Mouse (Mus musculus) adrenal gland, adult 2 months (tissue): ENCODE data around the gene Dpf3. TPM values are rescaled to one million over a fixed set of nuclear protein-coding genes. Genes with fewer than 3 reads are reported as not detected.
A peak's percentile ranks its signal among the peaks of the same experiment; 100 is the strongest.

ENCODE experiments used
- DNase-seq: peaks from one replicate; pipeline ENCODE4 v3.0.0; 2021
- polyA plus RNA-seq: library from polyadenylated mRNA; depleted of rRNA; stranded (reverse); fragments of >200 nt; gene quantifications from 2 replicates; pipeline ENCODE4 v1.2.3, GENCODE M21; 2012
- total RNA-seq, 2 experiments: library from RNA; stranded (reverse); gene quantifications; 2 replicates each; pipeline ENCODE4 v1.2.3; 2021

Dpf3 gene
- total and polyA plus RNA-seq, 3 experiments: 6.6 to 8.6 (median 7.6) TPM

DNA sequence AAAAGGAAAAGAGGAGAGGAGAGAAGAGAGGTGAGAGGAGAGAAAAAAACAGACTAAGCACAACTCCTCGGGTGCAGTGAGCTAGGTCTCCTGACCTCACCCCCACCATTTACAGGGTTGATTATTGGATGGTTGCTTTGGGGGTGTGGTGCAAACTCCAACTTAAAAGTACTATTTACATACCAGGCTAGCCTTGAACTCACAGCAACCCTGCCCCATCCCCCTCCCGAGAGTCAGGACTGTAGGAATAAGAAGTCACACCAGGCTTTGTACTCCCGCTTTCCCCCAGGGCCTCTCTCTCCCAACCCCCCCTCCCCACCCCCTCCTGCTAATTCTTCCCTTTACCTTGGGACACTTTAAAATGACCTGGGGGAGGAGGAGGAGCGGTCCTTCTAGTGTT is 8.8 kb upstream of the Dpf3 start:
- DNase-seq: no peak

DNA sequence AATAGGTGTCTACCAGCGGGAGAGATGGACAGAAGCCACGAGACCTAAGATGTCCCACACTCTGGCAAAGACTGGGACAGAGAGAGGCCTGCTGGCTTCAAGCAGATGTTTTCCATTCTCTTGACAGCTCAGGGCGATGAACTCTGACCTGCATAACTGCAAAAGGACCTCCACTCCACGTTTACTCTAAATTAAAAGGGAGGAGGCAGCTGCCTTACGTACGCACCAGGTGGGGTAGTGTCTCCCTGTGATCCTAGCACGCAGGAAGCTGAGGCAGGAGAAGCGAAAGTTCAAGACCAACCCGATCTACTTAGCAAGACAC is 8.4 kb upstream of the Dpf3 start:
- no peak for DNase-seq

DNA sequence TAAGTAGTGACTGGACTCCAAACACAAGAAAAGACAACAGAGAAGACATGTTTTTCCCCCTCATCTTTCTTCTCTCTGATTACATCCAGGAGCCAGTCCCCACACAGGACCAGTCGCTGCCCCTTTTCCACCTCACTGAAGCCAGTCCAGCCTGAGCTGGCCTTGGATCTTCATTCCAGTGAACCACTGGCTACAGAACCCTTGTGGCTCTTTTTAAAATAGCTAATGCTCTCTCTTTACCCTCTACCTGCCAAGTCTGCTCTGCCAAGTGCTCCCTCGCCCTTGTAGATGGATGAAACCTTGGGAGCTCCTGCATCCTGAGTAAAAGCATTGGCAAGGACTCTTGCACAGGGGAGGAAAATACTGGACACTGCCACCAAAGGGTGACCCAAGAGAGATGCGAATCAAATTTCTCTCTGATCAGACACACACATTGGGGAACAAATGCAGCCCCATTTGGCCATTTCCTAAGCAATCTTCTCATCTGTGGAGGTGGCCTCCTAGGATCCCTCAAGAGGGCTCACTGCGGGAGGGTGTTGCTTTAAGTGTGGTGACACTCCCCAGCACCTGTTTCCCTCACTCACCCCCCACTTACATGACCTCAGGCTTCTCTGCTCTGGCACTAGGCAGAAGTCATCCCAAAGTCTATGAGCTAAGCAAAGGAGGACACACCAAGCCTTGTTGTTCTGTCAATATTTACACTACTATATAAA is 7.9 kb upstream of the Dpf3 start:
- peak; percentile 12 for DNase-seq

DNA sequence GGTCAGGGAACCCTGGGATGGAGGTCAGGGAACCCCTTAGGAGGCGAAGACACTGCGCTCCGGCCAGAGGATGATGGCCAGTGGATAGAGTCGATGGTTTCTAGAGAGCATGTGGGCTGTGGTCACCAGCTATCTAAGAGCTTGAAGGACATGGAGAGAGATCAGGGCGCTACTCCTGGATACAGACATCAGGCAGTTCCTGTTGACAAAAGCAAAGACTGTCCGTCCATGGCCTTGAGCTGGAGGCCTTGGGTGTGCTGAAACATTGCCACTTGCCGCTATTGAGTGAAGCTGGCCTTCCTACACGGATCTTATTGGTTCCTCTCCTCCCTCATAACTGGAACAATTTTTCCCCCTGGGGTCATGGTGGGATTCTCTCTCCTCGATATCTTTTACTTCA is 6.7 kb upstream of the Dpf3 start:
- DNase-seq: peak; percentile 65

DNA sequence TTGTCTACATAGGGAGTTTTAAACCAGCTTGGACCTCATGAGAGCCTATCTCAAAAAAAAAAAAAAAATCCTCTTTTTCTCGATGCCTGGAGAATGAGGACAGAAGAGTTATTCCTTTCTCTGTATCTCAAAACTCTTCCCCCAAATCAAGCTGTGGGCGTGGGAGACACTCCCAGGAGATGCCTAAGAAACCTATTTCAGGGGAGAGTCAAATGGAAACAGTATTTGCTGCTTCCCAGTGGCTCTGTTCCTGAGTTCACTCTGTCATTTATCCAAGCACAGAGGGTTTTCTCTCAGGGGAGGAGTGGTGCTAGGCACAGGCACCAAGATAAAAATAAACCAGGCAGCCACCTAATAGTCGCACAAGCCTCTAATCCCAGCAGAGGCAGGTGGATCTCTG is 5.3 kb upstream of the Dpf3 start:
- no peak for DNase-seq

DNA sequence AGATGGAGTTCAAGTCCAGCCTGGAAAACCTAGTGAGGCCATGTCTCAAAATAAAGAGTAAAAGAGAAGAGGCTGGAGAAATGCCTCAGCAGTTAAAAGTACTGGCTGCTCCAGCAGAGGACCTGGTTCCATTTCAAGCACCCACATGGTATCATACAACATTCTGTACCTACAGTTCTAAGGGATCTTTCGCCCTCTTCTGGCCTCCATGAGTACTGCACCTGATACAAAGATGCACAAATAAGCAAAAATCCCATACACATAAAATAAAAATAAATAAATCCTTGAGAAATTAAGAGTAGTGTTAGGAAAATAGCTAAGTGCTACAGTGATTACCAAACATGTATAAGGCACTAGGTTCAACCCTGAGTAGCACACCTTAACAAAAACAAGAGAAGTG is 4.1 kb upstream of the Dpf3 start:
- DNase-seq: no peak

DNA sequence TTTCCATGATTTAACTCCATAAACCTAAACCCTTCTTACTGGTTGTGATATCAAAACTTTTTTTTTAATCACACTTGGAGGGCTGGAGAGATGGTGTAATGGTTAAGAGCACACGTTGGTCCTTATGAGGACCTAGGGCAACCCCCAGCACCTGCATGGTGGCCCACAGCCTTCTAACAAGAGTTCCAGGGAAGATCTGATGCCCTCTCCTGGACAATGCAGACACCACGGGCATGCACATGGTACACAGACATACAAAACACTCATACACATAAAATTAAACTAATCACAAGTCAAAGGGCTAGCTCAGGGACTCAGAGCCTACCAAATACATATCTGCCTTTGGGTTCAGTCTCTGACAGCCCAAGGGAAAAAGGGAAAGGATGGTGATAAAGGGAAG is 2.2 kb upstream of the Dpf3 start:
- no peak for DNase-seq

DNA sequence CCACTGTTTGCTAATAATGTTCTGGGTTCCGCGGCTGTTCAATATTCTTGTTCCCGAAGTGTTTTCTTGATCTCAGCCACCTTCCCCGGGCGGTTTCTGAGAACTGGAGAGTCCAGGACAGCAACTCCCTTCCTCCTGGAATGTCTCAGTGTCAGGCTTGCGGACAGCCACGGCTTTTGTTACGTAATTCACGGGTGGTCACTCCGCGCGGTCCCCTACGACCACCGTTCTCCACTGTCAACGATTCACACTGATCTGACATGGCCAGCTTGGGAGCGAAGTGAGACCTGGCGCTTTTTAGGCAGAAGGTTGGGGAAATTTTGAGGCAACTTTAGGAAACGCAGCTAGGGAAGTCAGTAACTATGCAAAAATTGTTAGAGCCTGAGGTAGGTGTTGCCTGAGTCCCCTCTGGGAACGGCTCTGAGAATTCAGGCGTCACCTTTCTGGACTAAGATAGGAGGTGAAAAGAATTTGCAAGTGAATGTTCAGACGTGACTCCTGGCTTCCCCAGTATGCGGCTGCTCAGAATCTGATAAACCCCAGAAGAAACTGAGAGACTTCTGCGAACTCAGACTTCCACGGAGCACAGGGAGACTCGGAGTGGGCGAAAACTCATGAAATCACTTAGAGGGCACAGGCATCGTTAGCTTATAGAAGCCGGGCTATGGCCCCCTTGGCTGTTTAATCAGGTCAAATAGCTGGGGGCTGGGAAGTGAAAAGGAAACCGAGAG is 860 bp upstream of the Dpf3 start:
- peak; percentile 66 for DNase-seq

DNA sequence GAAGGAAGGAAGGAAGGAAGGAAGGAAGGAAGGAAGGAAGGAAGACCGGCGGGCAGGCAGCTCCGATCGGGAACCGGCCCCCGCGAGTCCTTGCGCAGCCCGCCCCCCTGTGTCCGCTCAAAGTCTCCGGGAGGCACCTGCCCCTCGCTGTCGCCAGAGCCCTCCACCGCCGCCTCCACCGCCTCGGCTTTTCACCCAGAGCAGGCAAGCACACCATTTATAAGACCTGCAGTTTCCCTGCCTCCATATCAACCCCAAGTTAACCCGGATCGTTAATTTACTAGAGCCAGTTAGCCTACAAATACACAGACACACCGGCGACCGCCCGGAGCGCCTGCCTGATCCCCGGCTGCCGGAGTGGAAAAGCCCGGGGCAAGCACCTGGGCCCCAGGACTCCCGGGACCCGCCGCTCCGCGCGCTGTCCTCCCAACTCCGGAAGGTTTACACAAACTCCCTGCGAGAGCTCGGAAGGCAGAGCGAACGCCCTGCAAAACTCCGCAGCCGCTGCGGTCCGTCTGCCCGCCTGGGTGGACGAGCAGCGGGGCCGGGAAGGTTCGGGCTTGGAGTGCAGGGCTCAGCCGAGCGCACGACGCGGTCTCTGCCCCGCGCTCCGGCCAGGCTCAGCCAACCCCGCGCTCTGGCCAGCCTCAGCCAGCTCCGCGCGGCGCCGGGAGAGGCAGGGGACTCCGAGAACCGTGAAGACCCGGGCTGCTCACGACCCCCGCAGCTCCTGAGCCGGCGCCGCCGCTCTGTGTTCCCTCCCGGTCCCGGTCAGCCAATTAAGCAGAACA is 650 bp downstream of the Dpf3 start:
- DNase-seq: peak; percentile 80

DNA sequence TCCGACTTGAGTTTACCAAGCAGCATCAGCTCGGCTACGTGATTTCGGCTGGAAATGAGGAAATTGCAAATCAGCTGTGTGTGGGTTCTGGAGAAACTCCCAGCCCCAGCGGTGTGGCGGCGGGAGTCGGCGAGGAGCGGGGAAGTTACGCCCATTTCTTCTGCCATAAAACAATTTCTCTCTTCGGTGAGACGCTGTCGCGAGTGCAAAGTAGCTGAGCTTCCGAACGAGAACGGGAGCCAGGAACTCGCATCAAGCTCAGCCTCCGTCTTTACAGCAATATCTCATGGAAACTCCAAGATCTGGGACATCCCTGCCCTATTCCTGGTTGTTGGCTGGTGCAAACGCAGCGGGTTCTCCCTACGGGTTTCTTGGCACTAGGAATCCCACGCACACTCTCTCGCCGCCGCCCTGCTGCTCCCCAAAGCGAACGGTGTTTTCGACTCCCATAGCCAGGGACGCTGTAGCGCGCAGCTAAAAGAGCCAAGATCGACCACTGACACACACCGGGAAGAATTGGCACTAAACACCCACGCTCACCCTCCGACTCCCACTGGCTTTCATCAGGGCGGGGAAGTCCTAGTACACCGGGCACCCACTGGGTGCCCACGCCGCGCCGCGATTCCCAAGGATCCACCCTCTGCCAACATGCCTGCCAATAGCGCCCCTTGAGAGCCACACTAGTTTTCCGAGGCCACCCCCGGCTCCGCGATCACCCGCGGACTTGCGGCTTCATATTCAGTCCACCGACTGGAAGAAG is 1.4 kb downstream of the Dpf3 start:
- peak; percentile 61 for DNase-seq

DNA sequence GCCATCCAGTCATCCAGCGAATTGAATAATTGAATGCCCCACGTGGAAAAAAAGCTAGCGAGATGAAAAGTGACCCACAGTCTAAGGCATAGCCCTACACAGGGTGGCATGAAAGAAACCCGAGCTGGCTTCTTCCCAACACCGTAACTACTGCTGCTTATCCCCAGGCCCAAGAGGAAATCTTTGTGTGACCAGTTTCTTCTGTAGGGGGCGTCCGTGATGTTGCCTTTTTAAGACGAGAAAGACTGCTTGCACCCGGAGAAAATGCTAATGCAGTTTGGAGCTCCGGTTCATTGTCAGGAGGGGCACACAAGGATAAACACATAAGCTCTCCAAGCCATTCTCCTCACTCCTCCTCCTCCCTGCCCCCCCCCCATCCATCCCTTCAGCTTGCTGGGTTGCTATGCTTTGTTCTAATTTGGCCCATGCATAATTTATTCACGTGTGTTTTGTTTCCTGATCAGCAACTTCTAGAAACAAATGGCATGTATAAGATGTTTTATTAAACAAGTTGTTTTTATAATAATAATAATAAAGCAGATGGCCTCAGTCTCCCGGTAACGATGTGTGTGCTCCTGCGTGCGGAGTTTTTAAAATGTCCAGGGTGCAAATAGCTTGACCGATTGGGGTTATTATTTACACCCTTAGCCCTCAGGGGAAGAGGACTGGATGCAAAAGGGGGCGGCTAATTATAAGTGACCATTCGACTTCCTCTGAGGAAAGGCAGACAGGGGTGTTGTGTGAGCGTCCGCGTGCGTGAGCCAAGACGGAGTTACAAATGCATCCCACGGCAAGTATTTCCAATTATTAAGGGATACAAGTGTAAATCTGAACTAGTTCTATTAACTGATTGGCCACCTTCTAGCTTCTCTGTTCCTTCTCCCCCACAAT is 2.4 kb downstream of the Dpf3 start:
- no peak for DNase-seq

DNA sequence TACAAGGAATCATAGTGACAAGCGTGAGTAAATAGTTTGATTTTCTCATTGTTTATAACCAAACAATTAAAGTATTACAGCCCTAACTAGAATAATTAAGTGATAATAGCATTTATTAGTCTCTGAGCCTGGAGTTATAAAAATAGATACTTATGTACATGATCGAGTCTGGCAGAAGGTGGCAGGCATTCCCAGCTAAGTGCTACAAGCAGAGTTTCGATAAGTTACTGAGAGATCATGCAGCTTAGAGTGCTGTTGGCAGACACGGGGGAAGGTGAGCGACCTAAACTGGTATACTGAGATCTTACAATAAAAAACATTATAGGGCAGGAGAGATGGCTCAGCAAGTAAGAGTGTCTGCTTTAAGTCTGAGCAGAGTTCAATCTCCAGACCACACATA is 3.9 kb downstream of the Dpf3 start:
- no peak for DNase-seq

DNA sequence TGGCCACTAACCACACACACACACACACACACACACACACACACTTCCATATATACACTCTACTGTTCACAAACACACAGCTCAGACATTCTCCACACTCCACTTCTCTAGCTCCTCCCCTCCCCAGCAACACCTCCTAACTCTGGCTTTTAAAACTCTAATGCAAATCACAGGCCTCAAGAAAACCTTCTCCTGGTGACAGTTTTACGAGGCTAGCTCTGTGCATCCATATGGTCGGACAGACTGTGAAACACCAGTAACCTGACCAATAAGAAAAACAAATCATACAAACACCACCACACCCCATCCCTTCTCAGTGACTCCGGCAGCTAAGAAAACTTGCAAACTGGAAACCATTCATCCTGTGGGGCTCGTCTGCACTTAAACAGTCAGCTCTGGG is 6.1 kb downstream of the Dpf3 start:
- DNase-seq: no peak

DNA sequence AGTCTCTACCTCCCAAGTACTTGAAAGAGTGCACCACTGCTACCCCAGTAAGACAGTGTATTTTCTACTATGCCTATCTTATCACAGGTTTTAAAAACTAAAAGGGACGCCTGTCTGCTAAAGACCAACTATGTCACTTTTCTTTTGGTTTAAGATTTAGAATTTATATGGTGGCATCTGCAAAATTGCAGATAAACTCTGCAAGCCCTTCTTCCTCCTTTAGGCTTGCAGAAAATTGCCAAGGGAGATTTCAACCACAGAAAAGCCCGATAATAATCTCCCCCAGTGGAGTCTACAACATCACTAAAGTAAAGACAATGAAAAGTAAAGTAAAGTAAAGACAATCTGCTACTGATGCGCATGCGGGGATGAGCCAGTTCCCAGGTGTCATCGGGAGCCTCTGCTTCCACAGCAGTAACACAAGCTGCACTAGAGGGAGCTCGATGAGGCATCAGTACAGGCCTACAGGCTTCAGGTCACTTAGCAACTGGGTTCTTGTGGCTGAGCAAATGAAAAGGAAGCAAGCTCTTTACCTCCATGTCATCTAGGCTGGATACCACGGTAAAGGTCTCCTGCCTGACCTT is 7.6 kb downstream of the Dpf3 start:
- no peak for DNase-seq

DNA sequence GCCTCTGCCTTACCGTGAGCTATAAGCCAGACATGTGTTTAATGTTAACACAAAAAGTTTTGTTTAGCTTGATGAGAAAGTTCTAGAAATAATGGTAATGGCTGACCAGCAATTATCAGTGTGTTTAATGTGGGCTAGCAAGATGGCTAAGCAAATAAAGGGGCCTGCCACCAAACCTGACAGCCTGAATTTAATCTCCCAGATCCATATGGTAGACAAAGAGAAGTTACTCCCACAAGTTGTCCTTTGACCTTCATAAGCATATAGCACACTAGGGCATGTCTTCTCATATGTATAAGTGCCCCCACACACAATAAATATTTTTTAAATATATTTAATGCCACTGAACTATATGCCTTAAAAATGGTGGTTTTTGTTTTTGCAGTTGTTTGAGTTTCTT is 8.4 kb downstream of the Dpf3 start:
- no peak for DNase-seq

DNA sequence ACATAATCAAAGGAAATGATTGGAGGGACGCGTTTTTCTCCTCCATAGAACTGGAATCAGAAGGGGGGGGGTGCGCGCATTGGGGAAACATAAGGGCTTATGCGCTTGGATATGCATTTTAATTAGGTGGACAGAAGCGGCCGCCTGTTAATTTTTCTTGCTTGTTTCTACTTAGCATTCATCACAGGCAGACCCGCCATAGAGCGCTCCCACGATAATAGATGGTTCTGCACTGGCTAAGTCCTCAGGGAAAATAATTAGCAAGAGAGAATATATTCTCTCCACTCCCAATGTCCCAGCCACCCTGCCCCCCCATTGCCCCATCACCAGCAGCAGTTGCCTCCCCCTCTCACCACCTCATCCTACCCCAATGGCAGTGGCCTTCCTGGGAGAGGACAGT is 11.2 kb downstream of the Dpf3 start:
- DNase-seq: no peak

DNA sequence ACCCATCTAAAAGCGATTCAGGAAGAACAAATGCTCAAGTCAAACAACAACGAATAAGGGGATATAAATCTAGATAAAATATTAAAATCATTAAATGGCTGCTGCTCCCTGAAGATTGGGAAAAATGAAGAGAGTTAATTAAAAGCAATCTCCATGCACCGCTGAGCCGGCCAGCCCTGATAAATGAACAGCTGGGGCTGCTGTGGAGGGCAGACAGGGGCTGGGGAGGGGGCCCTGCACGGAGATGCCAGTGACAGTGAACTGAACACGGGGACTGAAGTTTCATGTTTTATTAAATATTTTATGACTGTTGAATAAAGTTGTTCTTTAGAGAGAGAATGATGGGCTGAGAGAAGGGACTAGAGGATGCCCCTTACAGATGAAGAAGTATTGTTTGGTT is 12.1 kb downstream of the Dpf3 start:
- DNase-seq: no peak

DNA sequence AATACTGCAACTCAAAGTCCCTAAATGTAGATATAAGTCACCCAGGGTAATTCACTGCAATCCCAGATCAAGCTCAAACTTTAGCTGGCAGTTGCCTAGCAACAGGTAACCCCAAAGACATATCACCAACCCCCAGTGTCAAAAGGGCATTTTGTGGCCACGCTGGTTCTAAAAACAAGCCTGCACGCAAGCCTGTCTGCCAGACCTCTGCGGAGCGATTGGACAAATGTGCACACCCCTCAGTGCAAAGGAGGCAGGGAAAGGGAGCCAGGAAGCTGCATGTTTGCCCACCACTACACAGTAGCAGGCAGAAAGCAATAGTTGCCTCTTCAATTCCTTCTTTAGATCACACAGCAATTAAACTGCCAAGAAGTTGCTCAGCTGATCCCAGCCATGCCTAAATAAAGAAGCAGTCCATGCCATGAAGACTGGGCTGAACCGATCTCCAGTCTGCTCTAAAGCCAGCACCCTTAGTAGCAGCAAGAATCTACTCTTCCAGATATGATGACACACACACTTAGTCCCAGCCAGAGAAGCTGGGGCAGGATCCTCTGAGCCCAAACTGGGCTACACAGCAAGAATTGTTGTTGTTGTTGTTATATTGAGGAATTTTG is 13.4 kb downstream of the Dpf3 start:
- DNase-seq: no peak

DNA sequence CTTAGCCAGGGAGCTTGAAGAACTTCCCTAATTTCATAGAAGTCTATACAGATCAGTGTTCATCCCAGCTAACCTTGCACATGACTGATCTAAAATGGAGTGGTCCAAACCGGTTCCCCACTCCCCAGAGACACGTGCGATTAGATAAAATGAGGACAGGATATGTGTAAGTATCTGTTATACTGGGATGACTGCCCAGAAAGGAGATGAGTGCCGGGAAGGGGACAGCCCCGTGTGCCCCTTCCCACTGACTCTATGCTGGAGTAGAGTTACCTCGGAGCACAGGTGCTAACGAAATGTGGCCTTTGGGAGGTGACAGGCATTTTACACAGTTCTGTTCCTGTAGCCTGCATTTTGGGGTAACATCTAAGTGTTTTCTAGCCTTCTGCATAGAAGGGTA is 15.8 kb downstream of the Dpf3 start:
- no peak for DNase-seq

DNA sequence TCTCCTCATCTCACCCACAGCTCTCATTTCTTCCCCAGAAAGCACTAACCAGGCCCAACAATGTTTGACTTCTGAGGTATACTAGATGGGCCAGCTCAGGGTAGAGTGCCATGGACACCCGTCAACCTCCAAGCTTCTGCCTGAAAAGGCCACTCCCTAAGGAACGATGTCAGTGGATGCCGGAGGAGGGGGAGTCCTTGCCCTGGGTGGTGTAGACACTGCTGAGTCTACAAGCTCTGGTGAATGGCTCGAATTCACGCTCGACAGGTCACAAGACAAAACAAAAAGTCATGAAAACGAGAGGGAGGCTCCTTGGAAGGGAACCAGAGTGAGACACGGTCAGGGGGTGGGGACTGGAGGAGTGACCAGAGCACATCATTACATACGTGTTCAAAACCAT is 17.4 kb downstream of the Dpf3 start:
- no peak for DNase-seq
